Mouse (Mus musculus) thymus, adult 2 months (tissue): ENCODE results near the gene Olfr1396.

Experiments used
- CTCF ChIP-seq: fragments of 200-500 bp; IDR thresholded peaks from 2 replicates; pipeline ENCODE4 v1.5.1; 2012; ENCODE audit warnings: mild to moderate bottlenecking, control low read depth, low read length, moderate library complexity, borderline replicate concordance; ENCODE audit not compliant: control insufficient read depth, poor library complexity, insufficient read depth; ENCODE audit errors: extremely low read depth
- POLR2A ChIP-seq: fragments of 200-500 bp; IDR thresholded peaks from 2 replicates; pipeline ENCODE4 v1.6.1; 2012; ENCODE audit warnings: mild to moderate bottlenecking, low read length, control low read depth, moderate library complexity; ENCODE audit not compliant: control insufficient read depth, poor library complexity, insufficient read depth; ENCODE audit errors: extremely low read depth

- TF ChIP-seq CTCF (no peak), POLR2A (no peak)
Observed at GRCm38 (mm10) chr11:49100409-49100808, 14.3 kb downstream of the Olfr1396 start.
